Mouse (Mus musculus): Measurements from ENCODE around the gene Gm20388. TPM values are rescaled to one million over a fixed set of nuclear protein-coding genes. Genes with fewer than 3 reads are reported as not detected.

Gm20388 gene
- polyA plus RNA-seq, 1 experiment from 2014 or later, result 1.4 TPM

DNA sequence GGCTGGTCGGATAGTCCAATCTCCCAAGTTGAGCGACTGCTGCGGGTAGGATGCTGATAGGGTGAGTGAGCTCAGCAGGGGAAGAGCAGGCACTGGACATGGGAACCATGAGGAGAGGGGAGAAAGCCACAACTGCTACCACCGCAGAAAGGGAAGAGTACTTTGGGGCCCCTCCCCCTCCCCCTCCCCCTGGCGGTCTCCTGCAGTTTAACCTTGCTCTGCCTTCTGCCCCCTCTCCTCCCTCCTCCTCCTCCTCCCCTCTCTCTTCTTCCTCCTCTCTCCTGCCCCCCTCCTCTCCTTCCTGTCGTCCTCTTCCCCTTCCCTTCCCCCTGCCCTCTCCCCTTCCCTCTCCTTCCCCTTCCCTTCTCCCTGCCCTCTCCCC, 599.4 kb downstream of the Gm20388 start:
- no peak; the same call in 1 of the 2 replicates for ATAC-seq (ENCODE audit: low read depth)
- Histone ChIP-seq H3K4me2 (ENCODE audit: low read depth, low read length) (no peak overlapping the region), H3K4me3 (ENCODE audit: low read depth, low read length) (no peak overlapping the region), H3K4me1 (ENCODE audit: control insufficient read depth, low read depth, low read length) (peaks cover 64% of the 10 kb centered on the region), H3K9ac (ENCODE audit: low read depth, low read length) (no peak overlapping the region), H3K36me3 (ENCODE audit: control insufficient read depth, insufficient read depth) (no peaks in the 10 kb centered on the region), H3K27me3 (ENCODE audit: control insufficient read depth, insufficient read depth, low read depth, low read length) (no peaks in the 10 kb centered on the region), H3K9me3 (replicated peaks; ENCODE audit: control insufficient read depth, low read length) (no peaks in the 10 kb centered on the region), H3K27ac (ENCODE audit: low read length) (0 out of 2 replicates have a peak overlapping the region, but pooled peaks have one; percentile 5)
- 3% methylated on average over 5 of the region's 6 CpGs for WGBS (ENCODE audit: insufficient replicate concordance)

- no peak overlapping the region for H3K4me3 ChIP-seq (ENCODE audit: low read depth, low read length)
- no peaks in the 10 kb centered on the region for H3K9me3 ChIP-seq (replicated peaks; ENCODE audit: control insufficient read depth, low read length)
- H3K4me1 ChIP-seq (ENCODE audit: control insufficient read depth, low read depth, low read length), result peaks cover 60% of the 10 kb centered on the region
- no peak overlapping the region for H3K4me2 ChIP-seq (ENCODE audit: low read depth, low read length)
- H3K27me3 ChIP-seq (ENCODE audit: control insufficient read depth, insufficient read depth, low read depth, low read length), result no peaks in the 10 kb centered on the region
- 36% methylated on average over 5 of the region's 5 CpGs for WGBS (ENCODE audit: insufficient replicate concordance)
- H3K27ac ChIP-seq (ENCODE audit: low read length), result no peak overlapping the region; the same call in 1 of the 2 replicates
- no peak for ATAC-seq (ENCODE audit: low read depth)
- H3K36me3 ChIP-seq (ENCODE audit: control insufficient read depth, insufficient read depth), result no peaks in the 10 kb centered on the region
- H3K9ac ChIP-seq (ENCODE audit: low read depth, low read length), result no peak overlapping the region
Measured at GRCm38 (mm10) chr8:120510863-120511457, 600.3 kb downstream of the Gm20388 start.

GRCm38 (mm10) chr8:120511737-120512136, 601.1 kb downstream of the Gm20388 start:
- Histone ChIP-seq H3K4me1 (ENCODE audit: control insufficient read depth, low read depth, low read length) (peaks cover 61% of the 10 kb centered on the region), H3K27me3 (ENCODE audit: control insufficient read depth, insufficient read depth, low read depth, low read length) (no peaks in the 10 kb centered on the region), H3K9me3 (replicated peaks; ENCODE audit: control insufficient read depth, low read length) (no peaks in the 10 kb centered on the region), H3K4me3 (ENCODE audit: low read depth, low read length) (no peak overlapping the region), H3K27ac (ENCODE audit: low read length) (no peak overlapping the region), H3K36me3 (ENCODE audit: control insufficient read depth, insufficient read depth) (no peaks in the 10 kb centered on the region), H3K4me2 (ENCODE audit: low read depth, low read length) (no peak overlapping the region), H3K9ac (ENCODE audit: low read depth, low read length) (no peak overlapping the region)
- 67% methylated on average over 8 of the region's 8 CpGs for whole genome bisulfite sequencing (ENCODE audit: insufficient replicate concordance)
- ATAC-seq (ENCODE audit: low read depth), result no peak

DNA sequence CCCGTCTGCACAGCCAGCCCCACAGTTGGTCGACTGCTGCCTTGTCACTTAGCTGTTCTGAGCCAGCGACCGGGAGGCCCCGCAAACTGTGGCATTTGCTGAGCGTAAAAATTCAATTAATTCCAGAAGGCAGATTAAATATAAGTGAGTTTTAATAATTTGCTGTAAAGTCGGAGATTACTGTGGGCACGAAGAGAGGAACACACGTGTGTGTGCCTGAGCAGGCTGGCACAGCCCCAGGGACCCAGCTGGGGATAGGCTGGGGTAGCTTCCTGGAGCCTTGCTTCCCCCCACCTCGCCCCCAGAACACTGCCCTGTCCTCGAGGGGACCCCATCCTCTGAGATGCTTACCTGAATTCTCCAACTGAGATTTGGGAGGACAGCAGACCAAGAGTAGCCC, 601.7 kb downstream of the Gm20388 start:
- no peaks in the 10 kb centered on the region for H3K36me3 ChIP-seq (ENCODE audit: control insufficient read depth, insufficient read depth)
- peaks cover 61% of the 10 kb centered on the region for H3K4me1 ChIP-seq (ENCODE audit: control insufficient read depth, low read depth, low read length)
- no peak overlapping the region for H3K9ac ChIP-seq (ENCODE audit: low read depth, low read length)
- no peaks in the 10 kb centered on the region for H3K27me3 ChIP-seq (ENCODE audit: control insufficient read depth, insufficient read depth, low read depth, low read length)
- no peak for ATAC-seq (ENCODE audit: low read depth)
- no peak overlapping the region for H3K27ac ChIP-seq (ENCODE audit: low read length)
- WGBS (ENCODE audit: insufficient replicate concordance), result 67% methylated on average over 11 of the region's 11 CpGs
- H3K4me2 ChIP-seq (ENCODE audit: low read depth, low read length), result no peak overlapping the region
- H3K9me3 ChIP-seq (replicated peaks; ENCODE audit: control insufficient read depth, low read length), result no peaks in the 10 kb centered on the region
- H3K4me3 ChIP-seq (ENCODE audit: low read depth, low read length), result no peak overlapping the region

DNA sequence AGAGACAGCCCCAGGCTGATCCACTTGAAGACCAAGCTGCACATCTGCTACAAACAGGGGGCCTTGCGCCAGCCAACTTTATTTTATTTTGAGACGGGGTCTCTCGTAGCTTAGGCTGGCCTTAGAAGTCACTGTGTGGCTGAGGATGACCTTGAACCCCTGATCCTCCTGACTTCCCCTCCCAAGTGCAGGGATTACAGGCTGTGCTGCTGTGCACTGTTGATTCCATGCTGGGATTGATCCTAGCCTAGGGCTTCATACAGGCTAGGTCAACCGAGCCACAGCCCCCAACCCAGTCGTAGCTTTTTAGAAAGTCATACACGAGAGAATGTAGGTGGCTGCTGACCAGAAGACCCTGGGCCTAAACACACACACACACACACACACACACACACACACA, 602.5 kb downstream of the Gm20388 start:
- no peak overlapping the region for H3K9ac ChIP-seq (ENCODE audit: low read depth, low read length)
- no peak overlapping the region for H3K4me2 ChIP-seq (ENCODE audit: low read depth, low read length)
- WGBS (ENCODE audit: insufficient replicate concordance), result 61% methylated on average over 6 of the region's 6 CpGs
- ATAC-seq (ENCODE audit: low read depth), result no peak
- H3K36me3 ChIP-seq (ENCODE audit: control insufficient read depth, insufficient read depth), result no peaks in the 10 kb centered on the region
- H3K4me3 ChIP-seq (ENCODE audit: low read depth, low read length), result no peak overlapping the region
- no peaks in the 10 kb centered on the region for H3K27me3 ChIP-seq (ENCODE audit: control insufficient read depth, insufficient read depth, low read depth, low read length)
- H3K9me3 ChIP-seq (replicated peaks; ENCODE audit: control insufficient read depth, low read length), result no peaks in the 10 kb centered on the region
- H3K27ac ChIP-seq (ENCODE audit: low read length), result no peak overlapping the region
- H3K4me1 ChIP-seq (ENCODE audit: control insufficient read depth, low read depth, low read length), result peaks cover 58% of the 10 kb centered on the region

- 68% methylated on average over 26 of the region's 26 CpGs for WGBS (ENCODE audit: insufficient replicate concordance)
- no peaks in the 10 kb centered on the region for H3K27me3 ChIP-seq (ENCODE audit: control insufficient read depth, insufficient read depth, low read depth, low read length)
- H3K9ac ChIP-seq (ENCODE audit: low read depth, low read length), result no peak overlapping the region
- H3K4me1 ChIP-seq (ENCODE audit: control insufficient read depth, low read depth, low read length), result peaks cover 56% of the 10 kb centered on the region
- H3K4me2 ChIP-seq (ENCODE audit: low read depth, low read length), result no peak overlapping the region
- ATAC-seq (ENCODE audit: low read depth), result no peak
- no peaks in the 10 kb centered on the region for H3K9me3 ChIP-seq (replicated peaks; ENCODE audit: control insufficient read depth, low read length)
- H3K4me3 ChIP-seq (ENCODE audit: low read depth, low read length), result no peak overlapping the region
- no peaks in the 10 kb centered on the region for H3K36me3 ChIP-seq (ENCODE audit: control insufficient read depth, insufficient read depth)
- H3K27ac ChIP-seq (ENCODE audit: low read length), result no peak overlapping the region
Measured at GRCm38 (mm10) chr8:120513638-120514461, 603.2 kb downstream of the Gm20388 start.

- no peaks in the 10 kb centered on the region for H3K36me3 ChIP-seq (ENCODE audit: control insufficient read depth, insufficient read depth)
- no peak overlapping the region for H3K4me2 ChIP-seq (ENCODE audit: low read depth, low read length)
- no peak overlapping the region for H3K27ac ChIP-seq (ENCODE audit: low read length)
- no peak for ATAC-seq (ENCODE audit: low read depth)
- H3K4me1 ChIP-seq (ENCODE audit: control insufficient read depth, low read depth, low read length), result peaks cover 45% of the 10 kb centered on the region
- H3K9ac ChIP-seq (ENCODE audit: low read depth, low read length), result no peak overlapping the region
- H3K9me3 ChIP-seq (replicated peaks; ENCODE audit: control insufficient read depth, low read length), result no peaks in the 10 kb centered on the region
- no peaks in the 10 kb centered on the region for H3K27me3 ChIP-seq (ENCODE audit: control insufficient read depth, insufficient read depth, low read depth, low read length)
- H3K4me3 ChIP-seq (ENCODE audit: low read depth, low read length), result no peak overlapping the region
- 92% methylated on average over 2 of the region's 2 CpGs for WGBS (ENCODE audit: insufficient replicate concordance)
Measured at GRCm38 (mm10) chr8:120515214-120515613, 604.6 kb downstream of the Gm20388 start.

GRCm38 (mm10) chr8:120515650-120516049, 605.0 kb downstream of the Gm20388 start:
- Histone ChIP-seq H3K4me2 (ENCODE audit: low read depth, low read length) (no peak overlapping the region), H3K4me3 (ENCODE audit: low read depth, low read length) (no peak overlapping the region), H3K4me1 (ENCODE audit: control insufficient read depth, low read depth, low read length) (peaks cover 46% of the 10 kb centered on the region), H3K27ac (ENCODE audit: low read length) (no peak overlapping the region), H3K9ac (ENCODE audit: low read depth, low read length) (no peak overlapping the region), H3K27me3 (ENCODE audit: control insufficient read depth, insufficient read depth, low read depth, low read length) (no peaks in the 10 kb centered on the region), H3K9me3 (replicated peaks; ENCODE audit: control insufficient read depth, low read length) (no peaks in the 10 kb centered on the region), H3K36me3 (ENCODE audit: control insufficient read depth, insufficient read depth) (no peaks in the 10 kb centered on the region)
- WGBS (ENCODE audit: insufficient replicate concordance), result 82% methylated on average over 6 of the region's 6 CpGs
- ATAC-seq (ENCODE audit: low read depth), result no peak

DNA sequence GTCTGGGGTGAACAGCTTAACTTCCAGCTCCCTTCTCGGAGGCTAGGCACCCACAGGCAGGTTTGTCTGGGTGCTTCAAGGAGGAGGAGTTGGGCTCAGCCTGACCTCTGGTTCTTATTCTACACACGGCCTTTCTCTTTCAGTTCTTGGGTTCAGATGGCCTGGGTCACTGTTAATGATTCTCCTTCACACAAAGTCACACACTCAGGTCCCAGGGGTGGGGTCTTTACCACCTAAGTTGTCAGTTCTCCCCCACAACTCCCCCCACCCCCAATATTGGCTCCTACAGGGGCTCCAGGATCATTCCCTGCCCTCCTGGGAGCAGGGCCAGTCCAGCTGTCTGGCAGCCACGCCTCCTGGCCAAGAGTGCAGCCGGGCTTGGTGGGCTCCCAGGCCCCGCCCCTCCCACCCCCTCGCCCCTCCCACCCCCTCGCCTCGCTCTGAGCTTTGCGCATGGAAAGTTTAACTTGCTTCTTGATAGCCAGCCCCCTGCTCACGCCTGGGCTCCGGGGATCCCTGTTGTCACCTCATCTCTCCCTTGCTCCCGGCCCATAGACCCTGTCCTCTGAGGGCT, 605.6 kb downstream of the Gm20388 start:
- 34% methylated on average over 9 of the region's 12 CpGs for WGBS (ENCODE audit: insufficient replicate concordance)
- H3K4me2 ChIP-seq (ENCODE audit: low read depth, low read length), result no peak overlapping the region
- H3K9ac ChIP-seq (ENCODE audit: low read depth, low read length), result no peak overlapping the region
- no peaks in the 10 kb centered on the region for H3K36me3 ChIP-seq (ENCODE audit: control insufficient read depth, insufficient read depth)
- H3K9me3 ChIP-seq (replicated peaks; ENCODE audit: control insufficient read depth, low read length), result no peaks in the 10 kb centered on the region
- no peak for ATAC-seq (ENCODE audit: low read depth)
- H3K27me3 ChIP-seq (ENCODE audit: control insufficient read depth, insufficient read depth, low read depth, low read length), result no peaks in the 10 kb centered on the region
- H3K4me1 ChIP-seq (ENCODE audit: control insufficient read depth, low read depth, low read length), result peaks cover 43% of the 10 kb centered on the region
- no peak overlapping the region for H3K27ac ChIP-seq (ENCODE audit: low read length)
- H3K4me3 ChIP-seq (ENCODE audit: low read depth, low read length), result no peak overlapping the region

All from liver, embryonic 16.5 days (tissue).